Mouse (Mus musculus): ENCODE data around the gene Ptx4.

GRCm38 (mm10) chr17:25120406-25120805 lies at the start of gene Ptx4:
- TF ChIP-seq CTCF (IDR thresholded peaks at IDR 0.05; ENCODE audit: low read depth, low read length), result no peak
- TF ChIP-seq POLR2A (IDR thresholded peaks at IDR 0.05; ENCODE audit: borderline replicate concordance, low read depth, low read length), result no peak

Measured in bone marrow macrophage, adult 2 months (primary cell).